ENCODE assay signal across 12 mouse cellular contexts in the genomic region with DNA sequence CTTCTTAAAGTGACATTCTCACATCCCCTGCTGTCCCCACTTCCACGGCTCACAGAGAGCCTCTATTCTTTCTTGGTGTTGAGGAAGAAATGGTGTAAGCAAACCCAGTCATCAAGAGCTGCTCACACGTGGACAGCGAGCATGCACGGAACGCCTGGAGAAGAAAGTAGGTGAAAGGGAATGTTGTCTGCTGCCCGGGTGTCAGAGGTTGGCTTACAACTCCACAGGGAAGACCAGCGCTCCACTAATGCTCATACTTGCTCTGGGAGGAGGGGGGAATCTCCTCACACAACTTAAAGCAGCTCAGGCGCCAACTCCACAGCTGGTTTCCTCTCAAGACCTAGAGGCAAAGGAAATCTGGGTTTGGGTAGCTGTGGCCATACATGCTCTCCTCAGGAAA.
DNase-seq lines count a peak whose midpoint lies in the region; ATAC-seq and TF ChIP-seq lines count a peak whose summit lies in the region.
"Had no signal": no experiment of that assay in that cellular context is flagged by ENCODE, and none has a peak within 500 bp of the region (broad histone marks: within the 10 kb centered on the region; RNA-seq: fewer than 3 reads in every experiment).

No protein-coding gene starts in this region.

- H3K36me3 ChIP-seq in forebrain, embryonic 10.5 days (replicated peaks): no peaks in the 10 kb centered on the region
- H3K36me3 ChIP-seq in forebrain, postnatal 0 days (ENCODE audit: insufficient read depth): no peaks in the 10 kb centered on the region
- H3K36me3 ChIP-seq in lung, embryonic 14.5 days (ENCODE audit: insufficient read depth): no peaks in the 10 kb centered on the region
- H3K36me3 ChIP-seq in embryonic facial prominence, embryonic 14.5 days (ENCODE audit: control insufficient read depth, insufficient read depth, low read length): no peaks in the 10 kb centered on the region
- H3K36me3 ChIP-seq in neural tube, embryonic 11.5 days (ENCODE audit: control insufficient read depth, insufficient read depth, low read length): no peaks in the 10 kb centered on the region

- peaks cover 11% of the 10 kb centered on the region for H3K4me1 ChIP-seq in forebrain, embryonic 10.5 days
- no peaks in the 10 kb centered on the region for H3K4me1 ChIP-seq in forebrain, postnatal 0 days (ENCODE audit: insufficient read depth)
- H3K4me1 ChIP-seq in lung, embryonic 14.5 days (ENCODE audit: insufficient read depth): peaks cover 4% of the 10 kb centered on the region
- H3K4me1 ChIP-seq in embryonic facial prominence, embryonic 14.5 days (ENCODE audit: control insufficient read depth, insufficient read depth, low read length): peaks cover 6% of the 10 kb centered on the region
- peaks cover 2% of the 10 kb centered on the region; the same call in 1 of the 2 replicates for H3K4me1 ChIP-seq in neural tube, embryonic 11.5 days (ENCODE audit: control insufficient read depth, insufficient read depth, low read length)

- DNase-seq in forebrain, embryonic 10.5 days (ENCODE audit: extremely low spot score, low spot score): no peak
- no peak for DNase-seq in forebrain, postnatal 0 days
- peak; percentile 58 for DNase-seq in lung, embryonic 14.5 days
- DNase-seq in lung, postnatal 10 days: no peak
- peak; percentile 40 for DNase-seq in embryonic facial prominence, embryonic 14.5 days (ENCODE audit: low spot score)
- peak; percentile 35 for DNase-seq in neural tube, embryonic 11.5 days (ENCODE audit: low spot score)
- no peak for DNase-seq in frontal cortex, postnatal 10 days (ENCODE audit: low spot score in 2 of 2)
- no peak for DNase-seq in urinary bladder, adult 18-20 months (ENCODE audit: low spot score in 2 of 2)
- DNase-seq: gastrocnemius, postnatal 14 days; left cerebral cortex, postnatal 4 days; midbrain, embryonic 14.5 days had no signal

- H3K27me3 ChIP-seq in forebrain, embryonic 10.5 days (ENCODE audit: poor library complexity, severe bottlenecking): no peaks in the 10 kb centered on the region
- no peaks in the 10 kb centered on the region for H3K27me3 ChIP-seq in forebrain, postnatal 0 days (ENCODE audit: insufficient read depth, low read length)
- H3K27me3 ChIP-seq in lung, embryonic 14.5 days (ENCODE audit: insufficient read depth, low read length): no peaks in the 10 kb centered on the region
- H3K27me3 ChIP-seq in embryonic facial prominence, embryonic 14.5 days (replicated peaks; ENCODE audit: control insufficient read depth, insufficient read depth, low read length): no peaks in the 10 kb centered on the region
- no peaks in the 10 kb centered on the region for H3K27me3 ChIP-seq in neural tube, embryonic 11.5 days (ENCODE audit: control insufficient read depth, insufficient read depth, low read length)

- no peak for ATAC-seq in forebrain, postnatal 0 days
- peak; percentile 39; the same call in 1 of the 2 replicates for ATAC-seq in lung, embryonic 14.5 days (ENCODE audit: insufficient read depth)
- ATAC-seq in embryonic facial prominence, embryonic 14.5 days (ENCODE audit: low read depth): peak; percentile 30; the same call in 1 of the 2 replicates
- no peak for ATAC-seq in neural tube, embryonic 11.5 days (ENCODE audit: insufficient read depth, low FRiP score, low TSS enrichment)

- H3K4me2 ChIP-seq in forebrain, postnatal 0 days (ENCODE audit: low read depth): no peak overlapping the region
- no peak overlapping the region for H3K4me2 ChIP-seq in lung, embryonic 14.5 days
- no peak overlapping the region for H3K4me2 ChIP-seq in embryonic facial prominence, embryonic 14.5 days (ENCODE audit: low read depth, low read length)
- H3K4me2 ChIP-seq in neural tube, embryonic 11.5 days (ENCODE audit: low read depth): no peak overlapping the region

- WGBS in forebrain, embryonic 10.5 days: 53% methylated on average over 8 of the region's 8 CpGs
- WGBS in forebrain, postnatal 0 days: 60% methylated on average over 8 of the region's 8 CpGs
- 18% methylated on average over 8 of the region's 8 CpGs for WGBS in lung, embryonic 14.5 days
- WGBS in embryonic facial prominence, embryonic 14.5 days: 15% methylated on average over 8 of the region's 8 CpGs
- WGBS in neural tube, embryonic 11.5 days: 41% methylated on average over 8 of the region's 8 CpGs

- TF ChIP-seq CTCF in forebrain, postnatal 0 days (IDR thresholded peaks at IDR 0.05; ENCODE audit: low read depth): no peak
- TF ChIP-seq CTCF in lung, embryonic 14.5 days (IDR thresholded peaks at IDR 0.05; ENCODE audit: low read depth): no peak

- no peak overlapping the region for H3K4me3 ChIP-seq in forebrain, embryonic 10.5 days
- no peak overlapping the region for H3K4me3 ChIP-seq in forebrain, postnatal 0 days (ENCODE audit: low read depth, low read length)
- no peak overlapping the region for H3K4me3 ChIP-seq in lung, embryonic 14.5 days (ENCODE audit: low read depth, low read length)
- no peak overlapping the region for H3K4me3 ChIP-seq in embryonic facial prominence, embryonic 14.5 days (ENCODE audit: low read depth, low read length)
- H3K4me3 ChIP-seq in neural tube, embryonic 11.5 days (ENCODE audit: low read depth, low read length): no peak overlapping the region

- H3K9ac ChIP-seq in forebrain, postnatal 0 days: no peak overlapping the region
- H3K9ac ChIP-seq in lung, embryonic 14.5 days: no peak overlapping the region
- no peak overlapping the region for H3K9ac ChIP-seq in embryonic facial prominence, embryonic 14.5 days (ENCODE audit: low read depth, low read length)
- H3K9ac ChIP-seq in neural tube, embryonic 11.5 days (ENCODE audit: low read length): no peak overlapping the region

- peaks cover 6% of the 10 kb centered on the region for H3K9me3 ChIP-seq in forebrain, embryonic 10.5 days
- H3K9me3 ChIP-seq in forebrain, postnatal 0 days (ENCODE audit: low read length): no peaks in the 10 kb centered on the region
- H3K9me3 ChIP-seq in lung, embryonic 14.5 days (ENCODE audit: low read depth, low read length): no peaks in the 10 kb centered on the region
- peaks cover 6% of the 10 kb centered on the region; the same call in 1 of the 2 replicates for H3K9me3 ChIP-seq in embryonic facial prominence, embryonic 14.5 days (ENCODE audit: control insufficient read depth, low read length)
- H3K9me3 ChIP-seq in neural tube, embryonic 11.5 days (ENCODE audit: control insufficient read depth, low read length): no peaks in the 10 kb centered on the region

- H3K27ac ChIP-seq in forebrain, embryonic 10.5 days: peak overlapping the region; percentile 5; the same call in 1 of the 2 replicates
- no peak overlapping the region for H3K27ac ChIP-seq in forebrain, postnatal 0 days (ENCODE audit: low read depth, low read length)
- no peak overlapping the region for H3K27ac ChIP-seq in lung, embryonic 14.5 days (ENCODE audit: low read depth)
- no peak overlapping the region for H3K27ac ChIP-seq in embryonic facial prominence, embryonic 14.5 days (replicated peaks; ENCODE audit: low read depth, low read length)
- H3K27ac ChIP-seq in neural tube, embryonic 11.5 days (ENCODE audit: low read depth, low read length): no peak overlapping the region
- H3K27ac ChIP-seq: kidney, postnatal 0 days had no signal

Comparison
In these comparisons a context has a peak if more than half of its experiments do, and no peak if none do; other contexts are left out.
1. DNase-seq: peak in lung, embryonic 14.5 days (single experiment), embryonic facial prominence, embryonic 14.5 days (single experiment) and neural tube, embryonic 11.5 days (single experiment); none in forebrain, embryonic 10.5 days (single experiment), forebrain, postnatal 0 days (single experiment), lung, postnatal 10 days (single experiment), frontal cortex, postnatal 10 days (0 of 2) and urinary bladder, adult 18-20 months (0 of 2).
2. ATAC-seq: peak in lung, embryonic 14.5 days (single experiment) and embryonic facial prominence, embryonic 14.5 days (single experiment); none in forebrain, postnatal 0 days (single experiment) and neural tube, embryonic 11.5 days (single experiment).